Mouse (Mus musculus): ENCODE results near the gene Ak7.
A peak's percentile ranks its signal among the peaks of the same experiment; 100 is the strongest.

Gene Ak7

DNA sequence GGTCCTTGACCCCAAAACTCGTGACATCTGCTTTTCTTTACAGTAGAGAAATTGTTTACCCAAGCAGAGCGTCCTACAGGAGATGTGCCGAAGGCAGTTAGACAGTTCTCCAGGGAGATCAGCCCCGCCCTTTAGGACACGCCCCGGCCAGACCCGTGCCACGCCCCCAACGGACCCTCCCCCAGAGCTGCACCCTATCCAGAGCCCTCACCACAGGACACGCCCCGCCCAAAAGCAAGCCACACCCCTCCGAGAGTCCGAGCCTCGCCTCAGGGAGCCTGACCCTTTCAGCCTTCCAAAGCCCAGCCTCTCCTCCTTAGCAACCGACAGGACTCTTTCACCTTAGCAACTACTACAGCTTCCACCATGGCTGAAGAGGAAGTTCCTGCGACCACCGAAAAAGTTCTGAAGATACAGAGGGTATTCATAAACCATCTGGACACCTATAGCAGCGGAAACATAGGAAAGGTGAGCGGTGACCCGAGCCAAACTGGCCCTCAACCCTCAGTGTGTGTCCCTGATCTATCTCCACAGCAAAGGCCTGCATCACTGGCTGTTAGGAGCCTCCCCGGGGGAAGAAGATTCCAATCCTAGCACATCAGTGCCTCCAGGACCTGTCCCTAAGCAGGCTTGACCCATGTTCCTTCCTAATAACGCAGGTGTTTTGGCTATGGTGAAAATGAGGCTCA is at the start of gene Ak7:
Gene Ak7 (plus strand): TSS at position 178 of the 689 bp plus-strand sequence.
- peak; percentile 71 for DNase-seq (ENCODE audit: low spot score)

DNA sequence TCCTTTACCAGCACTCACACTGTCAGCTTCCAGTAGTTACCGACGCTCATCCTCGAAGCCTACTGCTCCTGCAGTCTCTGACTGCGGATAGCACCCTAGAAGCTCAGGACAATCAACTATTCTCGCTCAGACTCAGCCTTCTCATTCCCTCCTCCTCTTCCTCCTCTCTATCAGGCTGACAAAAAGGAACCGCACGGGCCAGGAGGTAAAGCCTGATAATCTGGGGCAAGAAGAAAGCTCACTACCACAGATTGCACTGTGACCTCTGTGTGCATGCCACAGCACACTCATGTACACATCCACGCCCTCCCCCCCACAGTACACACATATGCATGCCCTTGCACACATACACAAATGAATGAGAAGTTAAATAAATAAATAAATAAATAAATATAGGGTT is 29.5 kb upstream of the Ak7 start:
- DNase-seq (ENCODE audit: low spot score) = no peak

- no peak for DNase-seq (ENCODE audit: low spot score)
Measured at GRCm38 (mm10) chr12:105678211-105678610, 27.6 kb upstream of the Ak7 start.

GRCm38 (mm10) chr12:105678762-105679161 is 27.0 kb upstream of the Ak7 start:
- no peak for DNase-seq (ENCODE audit: low spot score)

- DNase-seq (ENCODE audit: low spot score) = peak; percentile 26
Measured at GRCm38 (mm10) chr12:105683933-105684901, 21.6 kb upstream of the Ak7 start, which contains the start of gene Gskip. Gene Gskip, plus strand, starts transcription at chr12:105684829.

DNA sequence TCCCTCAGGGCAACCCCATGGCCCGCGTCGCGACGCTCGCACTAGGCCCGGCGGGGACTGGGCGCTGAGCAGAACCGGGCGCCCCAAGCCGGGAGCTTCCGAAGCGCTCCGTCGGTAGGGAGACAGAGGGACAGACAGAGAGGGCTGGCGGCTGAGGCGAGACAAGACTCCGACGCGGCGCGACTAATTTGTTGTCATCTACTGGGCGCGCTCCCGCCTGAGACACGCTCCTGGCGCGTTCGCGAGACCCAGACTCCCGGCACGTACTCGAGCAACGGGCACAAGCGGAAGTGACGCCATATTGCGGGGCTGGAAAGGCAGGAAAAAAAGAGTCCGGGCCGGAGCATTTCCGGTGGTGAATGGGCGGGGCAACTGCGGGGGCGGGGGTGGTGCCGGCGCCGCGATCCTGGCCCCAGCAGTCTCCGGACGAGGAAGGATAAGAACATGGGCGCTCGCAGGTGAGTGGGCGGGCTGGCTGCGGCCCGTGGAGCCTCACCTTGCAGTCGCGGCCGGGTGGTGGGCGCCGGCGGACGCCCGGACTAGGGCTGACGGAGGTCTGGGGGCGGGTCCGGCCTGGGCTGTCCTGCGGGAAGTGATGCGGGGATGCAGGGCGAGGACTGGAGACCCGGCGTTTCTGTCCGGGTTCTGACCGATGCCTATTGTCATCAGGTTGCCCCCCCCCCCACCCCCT is 20.6 kb upstream of the Ak7 start, which contains the start of gene Atg2b:
Gene Atg2b (minus strand): TSS at position 211 of the 691 bp plus-strand sequence.
- DNase-seq (ENCODE audit: low spot score) = peak; percentile 96

DNA sequence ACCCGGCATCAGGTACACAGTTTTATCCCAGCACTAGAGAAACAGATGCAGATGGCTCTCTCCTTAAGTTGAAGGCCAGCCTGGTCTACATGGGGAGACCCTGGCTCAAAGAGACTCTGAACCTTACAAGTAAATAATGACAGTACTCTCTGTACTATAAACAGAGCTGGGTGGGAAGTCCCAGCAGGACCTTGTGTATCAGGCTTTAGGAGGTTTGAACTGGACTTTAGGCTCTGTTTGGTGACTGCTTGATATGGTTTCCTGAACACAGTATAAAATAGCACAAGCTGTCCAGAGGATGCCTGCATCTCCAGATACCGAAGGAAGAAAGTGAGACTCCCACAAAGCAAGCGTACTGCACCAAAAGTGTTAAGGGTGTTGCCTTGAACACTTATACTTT is 19.0 kb upstream of the Ak7 start:
- peak; percentile 2 for DNase-seq (ENCODE audit: low spot score)

DNA sequence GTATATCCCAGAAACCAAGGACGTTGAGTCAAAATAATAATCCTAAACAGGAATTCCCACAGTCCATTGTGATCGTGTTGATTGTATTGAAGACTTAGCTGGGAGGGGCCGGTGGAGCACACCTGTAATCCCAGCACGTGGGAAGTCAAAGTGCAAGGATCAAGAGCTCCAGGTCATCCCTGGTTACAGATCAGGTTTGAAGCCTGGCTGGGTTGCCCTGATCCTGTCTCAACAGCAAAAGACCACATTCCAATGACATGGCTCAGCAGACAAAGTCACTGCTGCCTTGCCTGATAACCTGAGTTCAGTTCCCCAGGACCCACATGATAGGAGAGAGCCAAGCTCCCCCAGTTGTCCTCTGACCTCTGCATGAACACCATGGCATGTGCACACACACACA is 18.4 kb upstream of the Ak7 start:
- no peak for DNase-seq (ENCODE audit: low spot score)

DNA sequence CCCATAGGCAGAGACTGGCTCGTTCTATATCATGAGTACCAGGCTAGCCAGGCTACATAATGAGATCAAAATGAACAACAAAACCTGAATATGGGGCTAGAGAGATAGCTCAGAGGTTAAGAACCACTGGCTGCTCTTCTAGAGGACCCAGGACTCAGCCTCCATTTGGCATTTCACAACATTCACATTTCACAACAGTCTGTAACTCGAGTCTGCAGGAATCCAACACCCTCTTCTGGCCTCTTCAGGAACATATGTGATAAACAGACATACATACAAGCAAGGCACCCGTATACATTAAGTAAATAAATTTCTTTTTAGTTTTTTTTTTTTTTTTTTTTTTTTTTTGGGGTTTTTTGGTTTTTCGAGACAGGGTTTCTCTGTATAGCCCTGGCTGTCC is 17.2 kb upstream of the Ak7 start:
- DNase-seq (ENCODE audit: low spot score) = peak; percentile 8

GRCm38 (mm10) chr12:105689435-105689834 is 16.3 kb upstream of the Ak7 start:
- no peak for DNase-seq (ENCODE audit: low spot score)

GRCm38 (mm10) chr12:105694021-105694420 is 11.8 kb upstream of the Ak7 start:
- DNase-seq (ENCODE audit: low spot score) = no peak

DNA sequence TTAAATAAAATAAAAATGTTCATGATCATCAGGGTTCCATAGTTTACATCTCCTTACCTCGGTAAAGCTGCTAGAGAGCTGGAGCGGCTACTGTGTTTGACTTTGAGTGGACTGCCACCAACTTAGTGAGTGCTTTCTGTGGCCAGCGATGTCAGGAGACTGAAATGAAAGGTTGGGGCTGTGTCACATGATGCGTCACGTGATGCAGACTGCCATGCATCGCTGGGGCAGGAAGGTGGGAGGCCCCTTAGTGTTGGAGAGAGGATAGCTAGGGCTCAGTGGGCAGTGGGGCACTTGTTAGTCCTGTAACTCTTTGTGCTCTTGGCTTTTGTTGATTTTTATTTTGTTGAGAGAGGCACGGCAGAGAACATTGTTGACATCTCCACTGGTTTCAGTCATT is 9.9 kb upstream of the Ak7 start:
- DNase-seq (ENCODE audit: low spot score) = no peak

DNA sequence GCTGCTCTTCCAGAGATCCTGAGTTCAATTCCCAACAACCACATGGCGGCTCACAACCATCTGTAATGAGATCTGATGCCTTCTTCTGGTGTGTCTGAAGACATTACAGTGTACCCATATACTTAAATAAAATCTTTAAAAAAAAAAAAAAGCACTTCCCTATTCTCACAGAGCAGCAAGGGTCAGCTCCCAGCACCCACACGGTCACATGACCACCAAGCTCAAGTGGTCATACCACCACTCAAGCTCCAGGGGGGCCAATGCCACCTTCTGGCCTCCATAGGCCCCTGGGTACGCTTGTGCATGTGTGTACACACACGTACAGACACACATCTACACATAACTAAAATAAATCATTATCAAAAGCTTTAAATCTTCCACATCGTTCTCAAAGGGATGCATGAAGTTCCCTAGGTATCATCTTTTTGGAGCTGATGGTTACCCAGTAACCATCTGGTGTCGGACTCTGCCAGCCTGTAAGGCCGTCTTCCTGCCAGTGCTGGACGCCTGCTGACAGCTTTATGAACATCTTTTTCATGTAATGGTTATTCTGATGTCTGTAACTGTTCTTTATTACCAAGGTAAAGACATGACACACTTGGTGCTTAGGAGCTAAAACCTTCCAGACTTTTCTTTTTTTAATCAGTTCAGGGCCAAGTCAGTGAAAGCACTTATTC is 8.5 kb upstream of the Ak7 start:
- DNase-seq (ENCODE audit: low spot score) = no peak

- no peak for DNase-seq (ENCODE audit: low spot score)
Measured at GRCm38 (mm10) chr12:105700433-105700832, 5.3 kb upstream of the Ak7 start.

GRCm38 (mm10) chr12:105718616-105719015 is 12.8 kb downstream of the Ak7 start:
- no peak for DNase-seq (ENCODE audit: low spot score)

DNA sequence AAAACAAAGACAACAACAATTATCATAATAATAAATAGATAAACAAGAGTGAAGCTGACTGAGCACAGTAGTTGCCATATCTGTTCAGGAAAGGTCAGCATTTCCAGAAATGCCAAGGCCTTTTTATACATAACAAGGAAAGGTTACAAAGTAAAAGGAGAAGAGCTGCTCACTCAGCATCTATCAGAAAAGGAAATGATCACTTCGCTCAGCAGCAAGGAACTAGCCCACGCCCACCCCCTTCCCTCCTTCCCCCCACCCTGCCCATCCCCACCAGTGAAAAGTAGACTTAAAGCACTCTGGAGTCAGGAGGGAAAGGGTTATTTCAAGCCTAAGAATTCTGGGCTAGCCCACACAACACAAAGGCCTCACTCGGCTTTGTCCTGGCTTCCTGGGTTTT is 14.4 kb downstream of the Ak7 start:
- no peak for DNase-seq (ENCODE audit: low spot score)

- DNase-seq (ENCODE audit: low spot score) = no peak
Measured at GRCm38 (mm10) chr12:105721452-105722132, 15.8 kb downstream of the Ak7 start.

GRCm38 (mm10) chr12:105722657-105723056 is 16.9 kb downstream of the Ak7 start:
- peak; percentile 33 for DNase-seq (ENCODE audit: low spot score)

DNA sequence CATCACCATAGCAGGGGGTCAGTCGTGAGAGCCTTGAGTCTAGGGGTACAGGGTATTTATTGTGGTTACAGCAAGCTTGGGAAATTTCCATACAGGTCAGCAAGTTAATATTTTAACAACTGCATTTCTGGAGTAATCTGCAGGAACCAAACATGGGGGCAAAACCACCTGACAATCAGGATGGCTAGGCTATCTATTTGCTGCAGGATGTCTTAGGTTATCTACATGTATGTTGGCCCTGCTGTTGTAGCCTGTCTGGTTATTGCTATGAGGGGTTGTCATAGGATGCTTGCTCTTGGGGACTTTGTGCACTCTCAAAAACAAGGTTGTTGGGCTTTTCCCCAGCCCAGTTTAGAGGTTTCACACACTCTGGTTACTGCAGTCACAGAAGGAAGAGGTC is 18.8 kb downstream of the Ak7 start:
- DNase-seq (ENCODE audit: low spot score) = no peak

DNA sequence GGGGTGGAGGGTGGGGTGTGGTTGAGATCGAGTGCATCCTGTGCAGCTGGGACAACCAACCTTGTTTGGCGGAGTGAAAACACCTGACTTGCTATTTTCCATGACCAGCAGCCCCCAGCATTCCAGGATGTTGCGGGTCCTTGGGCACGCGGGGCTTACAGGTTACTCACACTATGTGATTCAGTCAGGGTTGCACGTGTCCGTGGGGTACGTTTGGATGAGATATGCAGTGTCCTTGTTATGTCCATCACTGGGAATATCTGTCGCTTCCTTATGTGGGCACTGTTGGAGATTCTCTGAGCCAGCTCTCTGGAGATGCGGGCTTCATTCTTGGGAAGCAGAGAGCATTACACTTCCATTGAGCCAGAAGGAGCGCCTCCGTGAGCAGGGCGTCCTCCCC is 20.0 kb downstream of the Ak7 start:
- no peak for DNase-seq (ENCODE audit: low spot score)

- no peak for DNase-seq (ENCODE audit: low spot score)
Measured at GRCm38 (mm10) chr12:105727268-105727667, 21.5 kb downstream of the Ak7 start.

Data from lung, postnatal 25 days (tissue).